Mouse (Mus musculus) CH12.LX (cell line): ENCODE data around the gene Shroom1. TPM values are rescaled to one million over a fixed set of nuclear protein-coding genes. Genes with fewer than 3 reads are reported as not detected.

Experiments
- DNase-seq: peaks from one replicate; pipeline ENCODE4 v3.0.0-alpha.2; 2013; ENCODE audit errors: extremely low read depth
- H3K27ac ChIP-seq: 2 replicates; pipeline ENCODE4 v1.5.1; 2012; ENCODE audit warnings: low read depth, mild to moderate bottlenecking, control low read depth, moderate library complexity; ENCODE audit not compliant: insufficient read depth
- H3K27me3 ChIP-seq: replicated peaks from 2 replicates; pipeline ENCODE3; 2012; ENCODE audit warnings: inconsistent platforms
- H3K36me3 ChIP-seq, 2 experiments: replicated peaks in 1 of 2; 2 replicates each; pipeline versions ENCODE3 to v1.6.1; 2012; ENCODE audit warnings: inconsistent platforms in 1 of 2, low read length in 1 of 2, mild to moderate bottlenecking in 1 of 2, mixed read lengths in 1 of 2, moderate library complexity in 1 of 2; ENCODE audit not compliant: control insufficient read depth in 1 of 2, insufficient read depth in 1 of 2
- H3K4me1 ChIP-seq, 2 experiments: 2 replicates each; pipeline ENCODE4 v1.6.1; 2012; ENCODE audit warnings: inconsistent platforms in 1 of 2, moderate library complexity in 1 of 2; ENCODE audit not compliant: insufficient read depth in 2 of 2, control insufficient read depth in 1 of 2
- H3K4me2 ChIP-seq: 2 replicates; pipeline ENCODE4 v1.6.1; 2012; ENCODE audit warnings: low read depth, mild to moderate bottlenecking, control low read depth; ENCODE audit not compliant: poor library complexity, insufficient read depth, severe bottlenecking
- H3K4me3 ChIP-seq, 3 experiments: fragments of 150-350 bp in 1 of 3; sonication (generic) in 1 of 3; replicated peaks in 1 of 3; 2 replicates each; pipeline versions ENCODE3 to v1.5.1; 2011 to 2012; ENCODE audit warnings: low read depth in 2 of 3, low read length in 2 of 3, mild to moderate bottlenecking in 2 of 3, moderate library complexity in 2 of 3, control low read depth in 1 of 3, improper control_type of control experiment in 1 of 3, inconsistent platforms in 1 of 3, mixed read lengths in 1 of 3; ENCODE audit not compliant: poor library complexity in 1 of 3
- H3K79me2 ChIP-seq: replicated peaks from 2 replicates; pipeline ENCODE4 v1.6.1; 2012; ENCODE audit warnings: mild to moderate bottlenecking, moderate library complexity; ENCODE audit not compliant: control insufficient read depth, poor library complexity, insufficient read depth, severe bottlenecking; ENCODE audit errors: extremely low read depth
- H3K9ac ChIP-seq: 2 replicates; pipeline ENCODE4 v1.6.1; 2012; ENCODE audit warnings: low read depth, mild to moderate bottlenecking, control low read depth, moderate library complexity; ENCODE audit not compliant: insufficient read depth
- H3K9me3 ChIP-seq: replicated peaks from 2 replicates; pipeline ENCODE3; 2012; ENCODE audit warnings: low read length, inconsistent platforms, mixed read lengths
- CTCF ChIP-seq, 2 experiments: IDR thresholded peaks in 1 of 2; conservative IDR thresholded peaks in 1 of 2; 2 replicates each; pipeline ENCODE4 v1.5.1; 2011 to 2012; ENCODE audit warnings: low read depth in 2 of 2, low read length in 2 of 2, improper control_type of control experiment in 1 of 2, inconsistent platforms in 1 of 2, mild to moderate bottlenecking in 1 of 2, moderate library complexity in 1 of 2
- KAT2A ChIP-seq: IDR thresholded peaks from 2 replicates; pipeline ENCODE4 v1.6.1; 2012; ENCODE audit warnings: low read length, improper control_type of control experiment, inconsistent platforms; ENCODE audit not compliant: insufficient replicate concordance
- MAX ChIP-seq: IDR thresholded peaks from 2 replicates; pipeline ENCODE4 v1.6.1; 2011; ENCODE audit warnings: low read length, improper control_type of control experiment
- MXI1 ChIP-seq: IDR thresholded peaks from 2 replicates; pipeline ENCODE4 v1.6.1; 2011; ENCODE audit warnings: mild to moderate bottlenecking, low read depth, low read length, improper control_type of control experiment
- NRF1 ChIP-seq: IDR thresholded peaks from 2 replicates; pipeline ENCODE4 v1.6.1; 2014; ENCODE audit warnings: low read depth, mild to moderate bottlenecking, inconsistent platforms, low read length, improper control_type of control experiment, moderate library complexity
- RAD21 ChIP-seq: IDR thresholded peaks from 2 replicates; pipeline ENCODE4 v1.6.1; 2011; ENCODE audit warnings: low read depth, mild to moderate bottlenecking, low read length, improper control_type of control experiment, moderate library complexity
- SIN3A ChIP-seq: IDR thresholded peaks from 2 replicates; pipeline ENCODE4 v1.6.1; 2012; ENCODE audit warnings: low read length, improper control_type of control experiment, inconsistent platforms
- SMC3 ChIP-seq: IDR thresholded peaks from 2 replicates; pipeline ENCODE4 v1.6.1; 2011; ENCODE audit warnings: low read depth, low read length, improper control_type of control experiment
- TBP ChIP-seq: conservative IDR thresholded peaks from 2 replicates; pipeline ENCODE4 v1.6.1; 2011; ENCODE audit warnings: low read depth, low read length, improper control_type of control experiment
- TCF12 ChIP-seq: IDR thresholded peaks from 2 replicates; pipeline ENCODE4 v1.6.1; 2014; ENCODE audit warnings: low read depth, mild to moderate bottlenecking, inconsistent platforms, low read length, improper control_type of control experiment
- USF1 ChIP-seq: IDR thresholded peaks from 2 replicates; pipeline ENCODE4 v1.6.1; 2014; ENCODE audit warnings: low read depth, mild to moderate bottlenecking, inconsistent platforms, low read length, improper control_type of control experiment
- ZMIZ1 ChIP-seq: IDR thresholded peaks from 2 replicates; pipeline ENCODE4 v1.6.1; 2012; ENCODE audit warnings: low read depth, mild to moderate bottlenecking, inconsistent platforms, low read length, improper control_type of control experiment
- ZNF384 ChIP-seq: IDR thresholded peaks from 2 replicates; pipeline ENCODE4 v1.6.1; 2012; ENCODE audit warnings: low read depth, low read length, improper control_type of control experiment, inconsistent platforms
- dilution Hi-C: fragments of 300-500 bp; cut with MboI; formaldehyde crosslinking; loops from 2 replicates; pipeline ENCODE4 v1.14.3; 2020; ENCODE audit warnings: low sequenced_read_pairs; ENCODE audit not compliant: extremely low pct_unique_long_range_greater_than_20kb, extremely low pct_ligation_motif_present
- in situ Hi-C: fragments of 300-500 bp; cut with MboI; formaldehyde crosslinking; loops from 3 replicates; pipeline ENCODE4 v1.14.3; 2019; ENCODE audit warnings: low sequenced_read_pairs, low pct_ligation_motif_present, low pct_unique_long_range_greater_than_20kb, mixed read lengths
- polyA plus RNA-seq: library from polyadenylated mRNA; unstranded; fragments of >175 nt; gene quantifications from 2 replicates; pipeline ENCODE4 v1.2.1, GENCODE M21; 2012; ENCODE audit warnings: low read depth; ENCODE audit not compliant: insufficient read length
- total RNA-seq, 2 experiments: library from RNA; depleted of rRNA; stranded (reverse); fragments of 300-350 nt in 1 of 2; fragments of >200 nt in 1 of 2; gene quantifications; 2 replicates each; pipeline ENCODE4 v1.2.3; 2012 to 2014

The Shroom1 gene
- total and polyA plus RNA-seq, 3 experiments, result not detected

GRCm38 (mm10) chr11:53463551-53464424, 6.8 kb downstream of the Shroom1 start:
- no peaks in the 10 kb centered on the region for H3K79me2 ChIP-seq
- no peak for DNase-seq
- dilution Hi-C loops, result no loop called here
- no peak for TF ChIP-seq TBP
- no peak for TF ChIP-seq MAX
- no peak for TF ChIP-seq MXI1
- no peak for TF ChIP-seq TCF12
- no peak for TF ChIP-seq KAT2A
- TF ChIP-seq SIN3A, result no peak
- TF ChIP-seq RAD21, result no peak
- peaks cover 0 to 4% of the 10 kb centered on the region in 2 experiments; a peak in 2 of 4 replicates for H3K4me1 ChIP-seq
- H3K9me3 ChIP-seq, result no peaks in the 10 kb centered on the region
- H3K9ac ChIP-seq, result no peak overlapping the region
- no peak overlapping the region for H3K4me2 ChIP-seq
- no peaks in the 10 kb centered on the region for H3K27me3 ChIP-seq
- no peaks in the 10 kb centered on the region for H3K36me3 ChIP-seq
- H3K4me3 ChIP-seq, result no peak overlapping the region
- in situ Hi-C loops, result loop anchor here (10.0 kb wide), 1 partner anchor 391 kb away; the partner anchor contains the start of gene Gm12216
- no peak overlapping the region for H3K27ac ChIP-seq

GRCm38 (mm10) chr11:53466231-53466971, 9.4 kb downstream of the Shroom1 start:
- in situ Hi-C loops (loop anchor here (5.0 to 10.0 kb wide), 3 partner anchors 96 to 388 kb away; partner anchors contain the start of gene Gm12216), dilution Hi-C loops (no loop called here)
- Histone ChIP-seq H3K27ac (no peak overlapping the region), H3K4me3 (no peak overlapping the region), H3K27me3 (peaks cover 5% of the 10 kb centered on the region), H3K36me3 (no peaks in the 10 kb centered on the region), H3K4me2 (no peak overlapping the region), H3K79me2 (no peaks in the 10 kb centered on the region), H3K4me1 (peaks cover 0 to 7% of the 10 kb centered on the region in 2 experiments; a peak in 2 of 4 replicates), H3K9ac (no peak overlapping the region), H3K9me3 (no peaks in the 10 kb centered on the region)
- DNase-seq, result no peak
- no peak for TF ChIP-seq TCF12
- peak in 1 of 2 experiments; percentile 54; a peak in 2 of 4 replicates for TF ChIP-seq CTCF (conservative IDR thresholded peaks at IDR 0.05 in 1 of 2, IDR thresholded peaks at IDR 0.05 in 1 of 2; ENCODE audit: low read depth in 2 of 2, low read length in 2 of 2)
- TF ChIP-seq ZMIZ1, result no peak
- TF ChIP-seq USF1, result no peak
- TF ChIP-seq SMC3, result 0 out of 2 replicates have a peak, but pooled peaks have one; percentile 23
- TF ChIP-seq NRF1, result no peak
- no peak for TF ChIP-seq ZNF384
- TF ChIP-seq KAT2A, result no peak
